In the genomic region with DNA sequence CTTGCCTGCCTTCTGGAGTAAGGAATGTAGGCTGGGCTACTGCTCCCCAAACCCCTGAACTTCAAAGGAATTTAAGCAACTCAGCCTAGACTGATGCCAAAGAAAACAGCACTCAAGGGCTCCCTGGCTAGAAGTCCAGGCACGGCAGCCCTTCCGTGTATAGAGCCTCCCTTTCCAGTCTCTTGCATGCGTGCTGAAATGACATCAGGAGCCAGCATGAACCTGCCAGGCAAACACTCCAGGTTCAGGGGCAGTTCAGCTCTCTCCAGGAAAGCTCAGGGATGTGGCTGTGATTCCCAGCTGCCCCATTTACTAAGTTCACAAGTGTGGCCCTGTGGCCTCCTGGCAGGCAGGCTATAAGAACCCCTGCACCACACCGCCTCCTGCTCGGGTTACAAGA, we compare ENCODE assay signal across 10 mouse cellular contexts.
DNase-seq lines count a peak whose midpoint lies in the region; ATAC-seq and TF ChIP-seq lines count a peak whose summit lies in the region.
"Had no signal": no experiment of that assay in that cellular context is flagged by ENCODE, and none has a peak within 500 bp of the region (broad histone marks: within the 10 kb centered on the region; RNA-seq: fewer than 3 reads in every experiment).

No protein-coding gene starts in this region.

- peaks cover 59% of the 10 kb centered on the region for H3K4me1 ChIP-seq in heart, embryonic 12.5 days (replicated peaks)
- peaks cover 51% of the 10 kb centered on the region for H3K4me1 ChIP-seq in lung, embryonic 15.5 days

- in situ Hi-C loops in Patski (cut with MboI; ENCODE audit: low pct_unique_long_range_greater_than_20kb) = no loop called here

- CTCF ChIA-PET in Patski (lab: Charles Lee) = interaction anchor here (1.4 to 1.9 kb wide), 3 partner anchors 10 to 58 kb away, joined by 3 to 6 read pairs (median 5); no protein-coding TSS in a partner anchor

- no peaks in the 10 kb centered on the region for H3K36me3 ChIP-seq in heart, embryonic 12.5 days
- no peaks in the 10 kb centered on the region for H3K36me3 ChIP-seq in lung, embryonic 15.5 days

- intact Hi-C loops in heart, postnatal 25 days (cut with DNase I) = no loop called here

- H3K27ac ChIP-seq in heart, embryonic 12.5 days (ENCODE audit: poor library complexity, severe bottlenecking) = peak overlapping the region; percentile 49
- peak overlapping the region; percentile 83 for H3K27ac ChIP-seq in lung, embryonic 15.5 days

- H3K4me3 ChIP-seq in heart, embryonic 12.5 days = no peak overlapping the region
- H3K4me3 ChIP-seq in lung, embryonic 15.5 days = no peak overlapping the region
- H3K4me3 ChIP-seq: myocyte had no signal

- no peak overlapping the region for H3K9ac ChIP-seq in heart, embryonic 12.5 days
- no peak overlapping the region for H3K9ac ChIP-seq in lung, embryonic 15.5 days

- POLR2A ChIA-PET in Patski (lab: Charles Lee) = no interaction called here

- no peaks in the 10 kb centered on the region for H3K9me3 ChIP-seq in heart, embryonic 12.5 days (replicated peaks)
- no peaks in the 10 kb centered on the region for H3K9me3 ChIP-seq in lung, embryonic 15.5 days

- H3K27me3 ChIP-seq in heart, embryonic 12.5 days (replicated peaks) = no peaks in the 10 kb centered on the region
- no peaks in the 10 kb centered on the region for H3K27me3 ChIP-seq in Patski
- no peaks in the 10 kb centered on the region for H3K27me3 ChIP-seq in lung, embryonic 15.5 days

- TF ChIP-seq CTCF in Patski (IDR thresholded peaks at IDR 0.05) = no peak

- no peak for ATAC-seq in heart, embryonic 12.5 days (ENCODE audit: insufficient number of reproducible peaks, low FRiP score)
- ATAC-seq in Patski = peak; percentile 77
- peak; percentile 82 for ATAC-seq in lung, embryonic 15.5 days (ENCODE audit: borderline replicate concordance, extremely low read depth, low FRiP score, low TSS enrichment)
- no peak for ATAC-seq in CD4-positive, CD25-positive, alpha-beta regulatory T cell, adult 4 months

- WGBS in heart, embryonic 12.5 days = 39% methylated on average over 5 of the region's 5 CpGs
- 34% methylated on average over 5 of the region's 5 CpGs for WGBS in lung, embryonic 15.5 days

- DNase-seq in heart, postnatal 25 days (ENCODE audit: low spot score) = no peak
- peak; percentile 38 for DNase-seq in Patski (ENCODE audit: low read depth, low spot score)
- peak; percentile 56 for DNase-seq in fibroblast of lung, adult 2 months (ENCODE audit: low read depth)
- DNase-seq in urinary bladder, adult 2 months (ENCODE audit: low spot score) = no peak
- DNase-seq in left cerebral cortex, adult 18-20 months (ENCODE audit: low spot score in 2 of 2) = no peak
- DNase-seq: gastrocnemius, postnatal 25 days had no signal

- no peak overlapping the region for H3K4me2 ChIP-seq in heart, embryonic 12.5 days
- no peak overlapping the region for H3K4me2 ChIP-seq in lung, embryonic 15.5 days

Comparison
In these comparisons a context has a peak if more than half of its experiments do, and no peak if none do; other contexts are left out.
1. ATAC-seq: peak in Patski (single experiment) and lung, embryonic 15.5 days (single experiment); none in heart, embryonic 12.5 days (single experiment) and CD4-positive, CD25-positive, alpha-beta regulatory T cell, adult 4 months (single experiment).
2. DNase-seq: peak in Patski (single experiment) and fibroblast of lung, adult 2 months (single experiment); none in heart, postnatal 25 days (single experiment), urinary bladder, adult 2 months (single experiment) and left cerebral cortex, adult 18-20 months (0 of 2).